Mouse (Mus musculus) brain, embryonic 14.5 days (tissue): ENCODE measurements around the gene Cenpb.

Source experiments
- CTCF ChIP-seq: fragments of 200-500 bp; IDR thresholded peaks from 2 replicates; pipeline ENCODE4 v1.5.1; 2012; ENCODE audit warnings: inconsistent platforms, mild to moderate bottlenecking, moderate library complexity, borderline replicate concordance; ENCODE audit not compliant: insufficient read depth, insufficient read length; ENCODE audit errors: extremely low read depth
- POLR2A ChIP-seq: fragments of 200-500 bp; IDR thresholded peaks from 2 replicates; pipeline ENCODE4 v1.6.1; 2012; ENCODE audit warnings: mild to moderate bottlenecking, inconsistent platforms, borderline replicate concordance; ENCODE audit not compliant: poor library complexity, insufficient read depth, insufficient read length, severe bottlenecking; ENCODE audit errors: extremely low read depth

DNA sequence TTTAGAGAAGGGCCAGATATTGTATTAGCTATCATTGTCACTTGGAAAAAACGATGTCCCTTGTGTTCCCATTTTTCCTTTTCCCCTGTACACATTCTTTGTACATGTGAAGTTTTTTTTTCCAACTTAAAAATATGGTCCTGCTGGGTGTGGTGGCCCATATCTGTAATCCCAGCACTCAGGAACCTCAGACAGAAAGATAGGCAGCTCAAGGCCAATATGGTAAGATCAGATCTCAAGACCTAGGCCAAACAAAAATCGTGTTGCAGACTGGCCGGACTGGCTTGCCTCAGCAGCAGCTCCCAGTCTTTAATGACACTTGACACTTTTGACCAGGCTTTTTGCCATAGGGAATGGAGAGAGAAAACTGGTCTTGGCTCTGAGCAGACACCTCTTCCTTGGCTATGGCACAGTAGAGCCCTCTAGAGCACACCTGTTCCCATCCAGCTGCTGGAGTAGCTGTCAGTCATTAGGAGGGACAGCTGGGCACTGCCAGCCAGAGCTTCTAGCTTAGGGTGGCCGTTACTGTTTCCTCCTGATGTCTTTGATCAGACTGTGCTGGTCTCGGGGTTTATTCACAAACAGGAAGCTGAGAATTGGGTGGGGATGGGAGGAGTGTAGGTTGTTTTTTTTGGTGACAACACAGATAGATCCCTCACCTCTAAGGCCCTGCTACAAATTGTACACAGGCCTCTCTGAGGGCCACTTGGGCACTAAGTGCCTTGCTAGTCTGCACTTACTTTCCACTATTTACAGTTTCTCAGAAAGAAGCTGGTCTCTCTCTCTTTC lies 9.8 kb upstream of the Cenpb start:
- TF ChIP-seq CTCF = no peak
- no peak for TF ChIP-seq POLR2A
